Mouse (Mus musculus) adrenal gland (tissue): ENCODE measurements around the gene Usp33.

ENCODE experiments used
- intact Hi-C: fragments of 180-260 bp; cut with DNase I; formaldehyde crosslinking; loops from one replicate; pipeline ENCODE4 v1.15.1; 2025
- long read RNA-seq, 2 experiments: library from polyadenylated mRNA; unstranded; transcript quantifications; one replicate each; pipeline ENCODE4 v2.0.0; 2020; ENCODE audit warnings: borderline replicate concordance in 1 of 2; ENCODE audit not compliant: insufficient replicate concordance in 1 of 2

The Usp33 gene
- long read RNA-seq, experiment 1, full-length matches to known transcripts: 15 of 26 reads
- long read RNA-seq, experiment 1, partial matches to known transcripts: 4 of 26 reads
- long read RNA-seq, experiment 1, other reads (novel, unspliced or antisense): 7 of 26 reads
- long read RNA-seq, experiment 2, full-length matches to known transcripts: 20 of 35 reads
- long read RNA-seq, experiment 2, partial matches to known transcripts: 10 of 35 reads
- long read RNA-seq, experiment 2, other reads (novel, unspliced or antisense): 5 of 35 reads

DNA sequence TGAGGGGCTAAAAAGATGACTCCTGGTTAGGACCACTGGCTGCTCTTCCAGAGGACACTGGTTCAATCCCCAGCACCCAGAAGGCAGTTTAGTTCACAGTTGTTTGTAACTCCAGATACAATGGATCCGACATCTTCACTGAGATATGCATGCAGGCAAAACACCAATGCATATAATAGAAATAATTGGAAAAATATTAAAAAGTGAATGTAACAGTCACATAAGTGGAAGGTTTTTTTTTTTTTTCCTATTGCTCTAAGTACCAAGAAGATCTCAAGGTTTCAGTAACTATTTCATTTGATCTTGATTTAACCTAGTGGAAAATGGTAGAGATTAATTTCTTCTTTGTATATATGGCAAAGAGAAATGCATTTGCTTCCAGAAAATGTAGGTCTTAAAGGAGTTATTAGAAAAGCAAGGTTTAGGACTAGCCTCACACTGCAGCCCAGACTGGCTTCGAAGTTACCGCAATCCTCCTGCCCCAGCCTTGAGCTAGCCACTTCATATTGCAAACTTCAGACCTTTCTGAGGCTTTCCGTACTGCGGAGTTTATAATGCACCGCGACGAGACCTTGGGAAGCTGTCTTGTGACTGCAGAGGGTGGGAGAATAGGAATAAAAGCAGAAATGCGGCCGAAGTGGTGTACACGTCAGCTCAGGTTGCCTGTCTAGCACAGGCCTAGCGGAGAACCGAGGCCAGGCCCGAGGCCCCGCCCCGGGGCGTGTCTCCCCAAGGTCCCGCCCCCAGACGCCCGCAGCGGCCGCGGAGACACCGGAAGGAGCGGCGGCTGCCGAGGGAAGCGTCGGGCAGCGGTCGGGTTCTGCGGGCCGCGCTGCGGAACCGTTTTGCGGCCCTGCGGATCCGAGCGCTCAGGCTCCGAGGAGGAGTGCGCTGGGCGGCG is at the start of gene Usp33:
Usp33 (plus strand) TSS at position 747 of the 901 bp plus-strand sequence.
- intact Hi-C loops: no loop called here

- intact Hi-C loops: no loop called here
Observed at GRCm38 (mm10) chr3:152300376-152301337, 45.6 kb upstream of the Usp33 start.

GRCm38 (mm10) chr3:152302991-152303390 is 43.3 kb upstream of the Usp33 start:
- intact Hi-C loops: no loop called here

DNA sequence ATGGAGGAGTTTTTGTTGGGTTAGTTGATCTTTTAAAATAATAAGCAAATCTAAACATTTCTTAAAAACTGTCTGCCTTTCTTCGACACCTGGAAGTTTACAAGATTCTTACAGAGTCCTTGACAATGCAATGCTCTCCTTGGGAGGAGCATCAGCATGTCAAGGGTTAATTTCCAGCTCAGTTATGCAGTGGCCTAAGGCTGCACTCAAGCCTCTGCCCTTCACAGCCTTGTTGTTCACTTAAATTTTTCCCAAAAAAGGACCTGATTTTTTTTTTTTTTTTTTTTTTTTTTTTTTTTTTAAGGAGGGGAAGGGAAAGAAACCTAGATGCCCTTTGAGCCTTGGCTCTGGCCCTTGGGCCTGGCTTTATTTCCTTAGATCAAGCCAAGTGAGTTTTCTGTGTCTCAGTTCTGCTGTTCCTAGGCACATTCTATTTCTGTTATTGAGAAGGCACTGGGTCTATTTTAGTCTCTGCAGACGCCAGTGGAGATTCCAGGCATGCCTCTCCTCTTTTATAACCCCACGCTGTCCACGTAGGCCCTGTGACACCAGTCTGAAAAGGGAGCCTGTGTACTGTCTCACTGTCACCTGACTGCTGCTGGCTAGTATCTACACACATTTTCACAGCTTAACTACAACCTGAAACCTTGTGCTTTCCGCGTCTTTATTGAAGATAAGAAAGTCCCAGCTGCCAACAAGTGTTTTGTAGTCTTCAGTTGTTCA is 42.0 kb upstream of the Usp33 start:
- intact Hi-C loops: no loop called here

DNA sequence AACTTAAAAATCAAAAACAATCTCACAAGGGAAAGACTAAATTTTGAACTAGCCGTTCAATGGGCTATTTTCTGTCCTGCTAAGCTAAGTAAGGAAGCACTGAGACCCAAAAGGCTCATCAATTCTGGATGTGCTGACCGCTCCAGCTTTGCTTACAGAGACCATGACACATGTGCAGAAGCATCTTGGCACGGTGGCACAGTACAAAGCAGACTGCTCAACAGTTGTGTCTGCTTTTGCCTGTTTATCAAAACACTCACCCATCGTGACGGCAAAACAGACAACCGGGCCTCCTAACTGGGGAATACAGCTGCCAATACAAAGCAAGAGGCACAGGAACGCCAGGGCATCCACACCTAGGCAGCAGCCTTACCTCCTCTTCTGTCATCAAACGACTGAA is 41.2 kb upstream of the Usp33 start:
- intact Hi-C loops: no loop called here

DNA sequence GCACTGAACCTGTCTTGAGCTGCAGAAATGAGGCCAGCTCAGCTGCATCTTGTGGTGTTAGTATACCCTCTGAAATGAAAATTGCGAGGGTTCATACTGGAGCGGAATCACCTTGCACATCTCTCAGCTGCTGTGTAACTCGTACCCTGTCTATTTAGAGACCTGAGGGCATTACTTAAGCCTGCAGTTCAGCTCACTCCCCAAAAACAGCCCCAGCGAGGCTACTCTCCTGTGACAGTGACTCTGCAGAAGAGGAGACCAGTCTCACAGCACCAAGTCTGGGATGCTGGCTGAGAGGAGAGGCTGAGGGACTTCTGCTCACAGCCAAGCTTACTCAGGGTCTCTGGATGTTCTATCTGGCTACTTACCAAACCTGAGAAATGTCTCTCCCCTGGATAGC is 40.3 kb upstream of the Usp33 start:
- intact Hi-C loops: no loop called here

GRCm38 (mm10) chr3:152308485-152309249 is 37.6 kb upstream of the Usp33 start:
- intact Hi-C loops: no loop called here

DNA sequence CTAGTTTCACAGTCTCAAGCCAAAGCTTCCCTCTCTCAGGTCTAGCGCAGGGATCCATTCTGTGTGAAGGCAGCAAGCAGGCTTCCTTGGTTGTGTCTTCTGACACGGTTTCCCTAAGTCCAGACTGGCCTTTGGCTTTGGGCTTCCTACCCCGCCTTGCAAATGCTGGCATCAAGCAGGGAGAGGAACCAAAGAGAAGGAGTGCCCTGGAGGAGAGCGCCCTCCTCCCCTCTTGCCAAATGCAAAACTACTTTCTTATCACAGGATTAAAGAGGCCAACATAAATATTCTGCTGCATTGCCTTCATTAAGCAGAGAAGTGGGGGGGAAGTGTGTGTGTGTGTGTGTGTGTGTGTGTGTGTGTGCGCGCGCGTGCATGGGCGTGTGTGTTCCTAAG is 37.0 kb upstream of the Usp33 start:
- intact Hi-C loops: no loop called here

DNA sequence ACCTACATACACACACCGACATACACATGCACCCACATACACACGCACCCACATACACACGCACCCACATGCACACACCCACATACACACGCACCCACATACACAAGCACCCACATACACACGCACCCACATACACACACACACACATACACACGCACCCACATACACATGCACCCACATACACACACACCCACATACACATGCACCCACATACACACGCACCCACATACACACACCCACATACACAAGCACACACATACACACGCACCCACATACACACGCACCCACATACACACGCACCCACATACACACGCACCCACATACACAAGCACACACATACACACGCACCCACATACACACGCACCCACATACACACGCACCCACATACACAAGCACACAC is 31.6 kb upstream of the Usp33 start:
- intact Hi-C loops: loop anchor here (10.0 kb wide), 2 partner anchors 50 to 210 kb away; partner anchors contain the start of gene Nexn

GRCm38 (mm10) chr3:152315613-152316012 is 30.7 kb upstream of the Usp33 start:
- intact Hi-C loops: loop anchor here (10.0 kb wide), 2 partner anchors 51 to 211 kb away; partner anchors contain the start of gene Nexn

DNA sequence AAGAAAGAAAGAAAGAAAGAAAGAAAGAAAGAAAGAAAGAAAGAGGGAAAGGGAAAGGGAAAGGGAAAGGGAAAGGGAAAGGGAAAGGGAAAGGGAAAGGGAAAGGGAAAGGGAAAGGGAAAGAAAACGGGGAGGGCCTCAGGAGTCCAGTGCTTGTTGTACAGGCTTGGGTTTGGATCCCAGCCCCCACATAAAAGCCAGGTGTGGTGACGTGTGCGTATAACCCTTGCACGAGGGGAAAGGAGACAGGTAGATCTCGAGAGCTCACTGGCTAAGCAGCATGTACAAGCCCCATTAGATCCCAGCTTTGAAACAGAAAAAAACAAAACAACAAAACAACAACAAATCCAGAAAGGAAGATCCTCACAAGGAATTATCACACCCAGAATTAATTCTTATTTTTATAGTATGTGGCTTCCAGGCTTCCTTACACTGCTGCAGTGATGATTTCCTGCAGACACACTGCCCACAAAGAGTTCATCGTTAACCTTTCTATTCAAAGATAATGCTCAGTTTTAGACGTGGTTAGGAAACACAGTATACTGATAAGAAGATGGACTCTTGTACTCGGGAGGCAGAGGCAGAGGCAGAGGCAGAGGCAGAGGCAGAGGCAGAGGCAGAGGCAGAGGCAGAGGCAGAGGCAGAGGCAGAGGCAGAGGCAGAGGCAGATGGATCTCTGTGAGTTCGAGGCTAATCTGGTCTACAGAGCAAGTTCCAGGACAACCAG is 29.7 kb upstream of the Usp33 start:
- intact Hi-C loops: loop anchor here (10.0 kb wide), 2 partner anchors 52 to 212 kb away; partner anchors contain the start of gene Nexn

GRCm38 (mm10) chr3:152320972-152321645 is 25.2 kb upstream of the Usp33 start:
- intact Hi-C loops: no loop called here

- intact Hi-C loops: no loop called here
Observed at GRCm38 (mm10) chr3:152321765-152322547, 24.3 kb upstream of the Usp33 start.

GRCm38 (mm10) chr3:152332104-152332503 is 14.2 kb upstream of the Usp33 start:
- intact Hi-C loops: no loop called here

DNA sequence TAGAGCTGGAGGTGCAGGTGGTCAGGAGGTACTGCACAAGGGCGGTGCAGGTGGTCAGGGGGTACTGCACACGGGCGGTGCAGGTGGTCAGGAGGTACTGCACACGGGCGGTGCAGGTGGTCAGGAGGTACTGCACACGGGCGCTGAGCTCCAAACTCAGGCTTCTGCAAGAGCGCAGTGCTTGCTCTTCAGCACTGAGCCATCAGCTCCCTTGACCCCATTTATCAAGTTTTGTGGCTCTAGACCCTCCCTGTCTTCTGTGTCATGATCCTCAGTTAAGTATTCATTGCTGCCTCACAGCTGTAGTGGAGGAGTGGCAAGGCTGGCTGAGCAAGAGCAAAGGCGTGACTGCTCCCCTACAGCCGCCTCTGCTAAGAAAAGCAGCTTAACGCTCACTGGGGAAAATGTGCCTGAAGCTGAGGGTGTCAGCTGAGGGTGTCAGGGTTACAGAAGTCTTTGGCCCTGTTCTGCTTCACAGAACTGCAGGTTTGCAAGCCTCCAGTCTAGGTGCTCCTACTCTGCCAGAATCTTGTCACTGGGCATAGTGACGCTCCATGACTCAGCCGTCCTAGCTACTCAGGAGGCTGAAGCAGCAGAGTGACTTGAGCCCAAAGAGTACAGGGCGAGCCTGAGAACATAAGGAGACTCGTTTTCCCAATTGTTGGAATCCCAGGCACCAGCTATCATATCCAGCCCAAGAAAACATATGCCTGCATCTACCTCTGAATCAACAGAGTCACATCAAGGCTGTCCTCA is 13.6 kb upstream of the Usp33 start:
- intact Hi-C loops: no loop called here

- intact Hi-C loops: no loop called here
Observed at GRCm38 (mm10) chr3:152333641-152334040, 12.6 kb upstream of the Usp33 start.

GRCm38 (mm10) chr3:152336085-152336484 is 10.2 kb upstream of the Usp33 start:
- intact Hi-C loops: no loop called here
